Mouse (Mus musculus): ENCODE measurements around the gene Odf3l2.

Gene Odf3l2

DNA sequence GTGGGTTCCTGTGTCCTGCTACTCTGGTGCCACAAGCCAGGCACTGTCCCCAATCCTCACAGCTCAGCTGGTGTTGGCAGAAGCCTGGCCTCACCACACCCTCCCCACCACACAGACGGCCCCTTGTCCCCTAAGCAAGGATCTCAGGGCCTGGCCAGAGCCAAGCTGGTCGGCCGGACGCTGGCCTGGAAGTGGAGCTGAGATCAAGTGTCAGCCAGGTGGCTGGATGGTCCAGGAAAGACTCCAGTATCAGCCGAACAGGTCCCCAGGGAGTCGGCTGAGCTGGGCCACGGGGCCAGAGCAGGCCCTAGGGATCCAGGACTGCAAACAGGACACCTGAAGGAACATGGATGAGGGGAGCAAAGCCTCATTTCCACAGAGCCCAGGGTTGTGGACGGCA is at the start of gene Odf3l2:
Gene Odf3l2, minus strand, starts transcription at position 28 of the 400 bp plus-strand sequence.
- DNase-seq = no peak

DNA sequence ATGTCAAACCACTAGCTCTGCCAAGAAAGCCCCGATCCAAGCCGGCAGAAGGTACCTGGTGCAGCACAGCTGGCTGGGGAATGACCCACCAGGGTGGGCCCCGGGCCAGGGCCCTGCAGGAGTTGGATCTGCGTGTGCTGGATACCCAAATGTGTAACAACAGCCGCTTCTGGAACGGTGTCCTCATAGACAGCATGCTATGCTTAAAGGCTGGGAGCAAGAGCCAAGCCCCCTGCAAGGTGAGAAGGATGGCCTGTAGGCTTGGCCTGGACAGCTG is 48.8 kb upstream of the Odf3l2 start:
- no peak for DNase-seq

DNA sequence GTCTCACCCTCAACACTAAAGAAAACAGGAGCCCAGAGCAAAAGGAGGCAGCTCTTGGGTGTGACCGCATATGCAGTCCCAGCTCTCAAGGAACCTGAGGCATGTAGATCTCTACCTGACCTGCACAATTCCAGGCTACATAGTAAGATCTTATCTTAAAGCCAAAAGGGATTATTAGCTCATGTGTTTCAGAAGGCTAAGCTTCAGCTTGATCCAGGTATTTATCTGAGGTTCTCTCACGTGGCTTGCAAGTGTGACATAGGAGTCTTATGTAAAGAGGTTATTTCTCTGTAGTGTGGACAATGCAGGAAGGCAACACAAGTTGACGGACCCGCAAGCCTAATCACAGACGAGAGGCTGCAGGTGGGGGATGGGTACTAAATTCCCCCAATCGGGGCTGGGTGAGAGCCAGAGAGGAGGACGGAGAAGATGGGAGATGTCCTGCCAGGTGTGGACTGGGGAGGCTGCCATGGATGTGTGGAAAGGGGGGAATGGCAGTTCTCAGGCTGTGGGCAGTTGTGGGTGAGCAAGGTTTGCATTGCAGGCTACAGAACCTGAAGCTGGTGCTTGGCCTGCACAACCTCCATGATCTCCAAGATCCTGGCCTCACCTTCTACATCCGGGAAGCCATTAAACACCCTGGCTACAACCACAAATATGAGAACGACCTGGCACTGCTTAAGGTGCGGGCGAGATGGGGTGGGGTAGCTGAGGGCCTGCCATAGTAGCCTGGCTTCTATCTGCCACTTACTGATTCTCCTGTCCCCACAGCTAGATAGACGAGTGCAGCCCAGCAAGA is 48.2 kb upstream of the Odf3l2 start:
- DNase-seq = no peak

DNA sequence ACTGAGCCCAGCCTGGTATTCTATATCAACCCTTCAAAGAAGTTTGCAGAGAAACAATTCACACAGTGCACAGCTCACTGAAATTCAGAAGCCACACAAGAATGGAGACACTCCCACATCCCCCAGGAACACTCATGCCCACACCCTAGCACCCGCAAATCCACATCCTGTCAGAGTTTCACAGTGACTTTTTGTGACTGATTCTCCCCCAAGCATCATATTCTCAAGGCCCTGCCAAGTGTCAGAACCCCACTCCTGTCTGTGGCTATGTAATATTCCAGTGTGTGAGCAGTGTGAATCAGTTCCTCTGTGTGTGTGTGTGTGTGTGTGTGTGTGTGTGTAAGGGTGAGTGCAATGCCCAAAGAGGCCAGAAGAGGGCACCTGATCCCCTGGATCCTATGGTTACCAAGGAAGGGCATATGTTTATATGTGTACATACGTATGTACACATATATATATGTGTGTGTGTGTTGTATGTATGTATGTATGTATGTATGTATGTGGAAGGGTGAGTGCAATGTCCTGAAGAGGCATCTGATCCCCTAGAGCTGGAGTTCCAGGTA is 46.5 kb upstream of the Odf3l2 start:
- DNase-seq = no peak

DNA sequence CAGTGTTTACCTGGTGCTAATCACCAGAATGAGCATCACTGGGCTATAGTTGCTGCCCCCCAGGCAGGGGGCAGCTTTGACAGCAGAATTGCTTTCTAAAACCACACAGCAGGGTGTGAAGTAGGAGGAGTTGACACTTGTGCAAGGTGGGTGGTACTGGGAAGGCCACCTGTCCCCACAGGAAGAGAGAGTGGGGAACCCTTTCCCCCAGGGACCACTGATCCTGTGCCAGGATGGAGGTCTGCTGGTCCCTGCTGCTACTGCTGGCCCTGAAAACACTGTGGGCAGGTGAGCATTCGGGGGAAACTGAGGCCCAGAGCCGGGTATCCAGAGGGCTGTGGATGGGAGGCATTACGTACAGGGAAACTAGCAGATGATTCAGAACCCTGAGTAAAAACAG is 43.6 kb upstream of the Odf3l2 start:
- no peak for DNase-seq

DNA sequence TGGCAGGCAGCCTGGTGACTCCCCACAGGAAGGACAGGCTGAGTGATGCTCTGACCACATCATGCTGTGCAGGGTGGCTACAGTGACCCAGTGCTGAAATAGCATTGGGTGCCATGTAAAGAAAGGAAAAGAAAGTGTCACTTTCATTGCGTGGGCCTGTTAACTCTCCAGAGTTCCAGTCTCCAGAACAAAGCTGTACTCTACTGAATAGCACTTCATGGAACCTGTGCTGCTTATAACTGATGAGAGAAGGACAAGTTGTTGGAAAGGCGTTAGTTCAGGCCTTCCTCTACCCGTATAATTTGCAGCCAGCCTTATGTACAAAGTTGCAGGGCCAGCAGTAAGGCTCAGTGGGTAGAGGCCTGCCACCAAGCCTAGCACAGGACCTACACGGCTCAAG is 43.2 kb upstream of the Odf3l2 start, which contains the start of gene Gzmm:
Gene Gzmm, plus strand, starts transcription at position 301 of the 400 bp plus-strand sequence.
- DNase-seq = no peak

DNA sequence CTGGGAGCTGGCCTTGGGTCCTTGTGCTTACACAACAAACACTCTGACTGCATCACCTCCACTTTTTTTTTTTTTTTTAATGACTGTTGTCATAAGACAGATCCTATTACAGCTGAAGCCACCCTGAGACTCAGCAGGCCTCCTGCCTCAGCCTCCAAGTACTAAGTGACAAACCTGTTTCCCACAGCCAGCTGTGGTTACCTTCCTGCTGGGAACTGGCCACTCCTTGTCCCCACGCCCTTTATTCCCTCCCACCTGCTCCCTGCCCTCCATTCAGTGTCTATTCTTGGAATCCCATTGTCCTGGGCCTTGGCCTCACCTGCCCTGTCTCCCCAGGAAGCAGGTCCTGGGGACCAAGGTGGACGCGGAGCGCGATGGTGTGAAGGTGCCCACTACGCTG is 42.0 kb upstream of the Odf3l2 start:
- no peak for DNase-seq

DNA sequence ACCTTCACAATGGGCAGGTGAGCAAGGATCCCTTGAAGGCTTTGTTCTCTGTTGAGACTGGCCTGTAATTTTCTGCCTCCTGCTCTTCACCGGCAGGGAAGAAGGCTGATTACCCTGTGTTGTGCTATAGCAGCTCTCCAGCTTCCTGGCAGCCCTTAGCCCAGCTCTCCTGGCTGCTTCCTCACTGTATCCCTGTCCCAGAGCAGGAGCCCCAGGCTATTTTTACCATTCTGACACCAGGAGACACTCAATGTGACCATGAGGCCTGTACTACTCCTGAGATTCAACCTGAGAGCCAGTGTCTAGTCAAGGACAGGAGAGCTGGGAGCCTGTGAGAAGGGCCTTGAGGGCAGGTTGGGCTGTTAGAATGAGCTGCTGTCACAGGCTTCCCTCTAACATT is 41.2 kb upstream of the Odf3l2 start:
- no peak for DNase-seq

DNA sequence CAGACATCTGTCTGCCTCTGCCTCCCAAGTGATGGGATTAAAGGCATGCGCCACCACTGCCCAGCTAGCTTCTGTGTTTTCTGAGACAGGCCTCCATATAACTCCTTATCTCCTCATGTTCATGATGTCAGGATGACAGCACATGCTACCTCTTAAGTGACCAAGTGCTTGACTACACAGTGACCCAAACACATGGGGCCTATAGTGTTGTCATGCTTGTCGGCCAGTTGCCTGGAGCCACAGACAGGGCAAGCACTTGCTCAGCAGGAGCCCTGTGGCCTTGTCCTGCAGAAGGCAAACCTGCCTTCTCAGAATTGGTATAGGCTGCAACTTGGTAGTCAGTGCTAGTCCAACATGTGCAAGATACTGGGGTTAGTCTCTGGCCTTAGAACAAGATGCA is 40.7 kb upstream of the Odf3l2 start:
- DNase-seq = no peak

DNA sequence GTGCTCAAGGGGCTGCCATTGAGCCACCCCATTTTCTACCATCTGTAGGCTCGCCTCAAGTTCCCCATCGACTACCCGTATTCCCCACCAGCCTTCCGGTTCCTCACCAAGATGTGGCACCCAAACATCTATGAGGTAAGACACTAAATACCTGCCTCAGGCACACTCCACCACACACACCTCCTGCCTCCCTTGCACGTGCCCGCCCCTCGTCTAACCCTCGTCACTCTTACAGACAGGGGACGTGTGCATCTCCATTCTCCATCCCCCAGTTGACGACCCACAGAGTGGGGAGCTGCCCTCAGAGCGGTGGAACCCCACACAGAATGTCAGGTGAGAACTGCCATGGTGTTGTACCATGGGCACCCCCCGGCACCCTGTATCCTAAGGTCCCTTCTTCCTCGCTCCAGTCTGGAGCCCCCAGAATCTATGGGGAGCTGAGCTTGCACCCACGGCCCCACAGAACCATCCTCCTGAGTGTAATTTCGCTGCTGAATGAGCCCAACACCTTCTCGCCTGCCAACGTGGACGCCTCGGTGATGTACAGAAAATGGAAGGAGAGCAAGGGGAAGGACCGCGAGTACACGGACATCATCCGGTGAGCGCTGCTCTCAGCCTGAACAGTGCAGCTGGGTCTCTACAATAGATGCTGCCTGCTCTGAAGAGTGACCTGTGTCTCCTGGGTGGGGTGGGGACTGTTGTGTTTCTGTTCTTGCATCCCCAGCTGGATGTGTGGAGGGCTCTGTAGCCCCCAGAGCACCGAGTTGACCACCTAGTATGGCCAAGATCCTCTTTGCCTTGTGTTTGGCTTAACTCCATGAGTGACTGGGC is 39.4 kb upstream of the Odf3l2 start:
- no peak for DNase-seq

DNA sequence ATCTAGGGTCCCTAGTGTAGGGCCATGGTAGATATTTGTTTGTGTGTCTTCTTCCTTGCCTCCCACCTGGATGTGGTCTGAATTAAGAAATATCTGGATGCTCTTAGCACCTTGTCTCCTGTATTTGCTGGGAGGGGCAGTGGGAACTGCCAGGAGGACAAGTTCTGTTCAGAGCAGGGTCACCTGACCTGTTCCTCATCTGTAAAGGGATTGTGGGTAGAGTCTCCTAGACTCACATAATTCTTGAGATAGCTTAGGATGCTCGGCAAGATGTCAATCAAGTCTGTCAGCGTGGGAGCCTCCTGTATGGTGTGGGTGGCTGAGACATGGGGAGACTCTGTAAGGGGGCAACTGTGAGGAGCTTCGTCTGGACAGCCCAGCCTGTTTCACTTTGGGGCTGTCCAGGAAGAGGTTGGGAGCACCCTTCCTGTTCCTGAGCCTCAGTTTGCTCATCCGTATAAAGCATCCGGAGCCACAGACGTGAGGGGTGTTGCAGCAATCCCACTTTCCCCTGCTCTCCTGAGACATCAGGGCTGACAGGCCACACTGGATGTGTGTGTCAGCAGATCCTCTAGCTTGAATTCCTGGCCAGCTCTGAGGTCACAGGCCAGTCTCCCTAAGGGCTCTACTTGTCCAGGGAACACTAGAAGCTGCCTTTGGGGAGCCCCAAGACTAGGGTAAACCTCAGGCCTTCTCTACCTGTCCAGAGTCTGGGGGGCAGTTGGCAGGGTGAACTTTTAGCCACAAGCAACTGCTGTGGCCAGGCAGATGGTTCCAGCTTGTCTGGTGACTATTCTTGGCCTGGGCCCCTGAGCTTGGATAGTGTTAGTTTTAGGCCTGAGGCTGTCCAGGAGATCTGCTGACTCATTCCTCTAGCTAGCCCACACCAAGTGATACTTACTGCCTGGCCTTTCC is 38.4 kb upstream of the Odf3l2 start:
- DNase-seq = no peak

DNA sequence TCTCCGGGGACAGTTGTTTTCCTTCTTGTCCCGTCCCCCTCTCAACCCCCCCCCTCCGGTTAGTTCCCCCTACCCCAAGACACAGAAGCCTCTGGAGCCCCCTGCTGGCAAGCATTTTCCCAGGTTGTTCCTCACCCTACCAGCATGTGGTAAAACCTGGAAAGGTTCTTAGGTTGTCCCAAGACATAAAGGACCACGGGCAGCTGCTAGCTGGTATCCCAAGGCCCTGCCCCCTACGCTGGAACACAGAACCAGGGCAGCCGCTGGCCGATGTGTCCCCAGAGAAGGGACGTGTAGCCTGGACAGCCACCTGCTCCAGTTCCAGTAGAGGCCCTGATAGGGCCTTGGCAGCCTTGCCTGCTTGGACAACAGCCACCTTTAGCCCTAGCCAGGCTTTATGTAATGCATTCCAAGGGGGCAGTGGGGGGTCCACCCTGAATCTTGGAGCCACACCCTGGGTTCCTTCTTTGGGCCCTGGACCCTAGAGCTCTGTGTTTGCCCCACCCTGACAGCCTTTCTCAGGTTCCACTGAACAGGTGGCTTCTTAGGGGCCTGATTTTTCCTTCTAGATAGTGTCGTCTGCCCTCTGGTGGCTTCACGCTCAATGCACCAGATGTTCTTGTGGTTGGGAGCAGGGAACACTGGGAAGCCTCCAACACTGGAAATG is 37.5 kb upstream of the Odf3l2 start:
- peak; percentile 70 for DNase-seq

DNA sequence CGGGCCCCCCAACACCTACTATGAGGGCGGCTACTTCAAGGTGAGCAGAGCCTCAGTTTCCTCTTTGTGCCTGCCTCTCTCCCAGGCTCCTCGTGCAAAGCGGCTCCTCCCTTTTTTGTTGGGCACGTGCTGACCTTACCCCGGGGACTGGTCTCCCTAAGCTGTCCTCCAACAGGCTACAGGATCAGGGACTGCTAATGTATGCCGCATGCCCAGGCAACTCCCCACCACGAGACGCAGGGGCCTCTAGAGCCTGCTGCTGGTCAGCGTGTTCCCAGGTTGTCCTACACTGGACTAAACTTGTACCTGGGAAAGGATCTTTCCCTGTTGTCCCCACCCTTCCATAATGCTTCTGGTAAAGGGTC is 37.0 kb upstream of the Odf3l2 start:
- no peak for DNase-seq

DNA sequence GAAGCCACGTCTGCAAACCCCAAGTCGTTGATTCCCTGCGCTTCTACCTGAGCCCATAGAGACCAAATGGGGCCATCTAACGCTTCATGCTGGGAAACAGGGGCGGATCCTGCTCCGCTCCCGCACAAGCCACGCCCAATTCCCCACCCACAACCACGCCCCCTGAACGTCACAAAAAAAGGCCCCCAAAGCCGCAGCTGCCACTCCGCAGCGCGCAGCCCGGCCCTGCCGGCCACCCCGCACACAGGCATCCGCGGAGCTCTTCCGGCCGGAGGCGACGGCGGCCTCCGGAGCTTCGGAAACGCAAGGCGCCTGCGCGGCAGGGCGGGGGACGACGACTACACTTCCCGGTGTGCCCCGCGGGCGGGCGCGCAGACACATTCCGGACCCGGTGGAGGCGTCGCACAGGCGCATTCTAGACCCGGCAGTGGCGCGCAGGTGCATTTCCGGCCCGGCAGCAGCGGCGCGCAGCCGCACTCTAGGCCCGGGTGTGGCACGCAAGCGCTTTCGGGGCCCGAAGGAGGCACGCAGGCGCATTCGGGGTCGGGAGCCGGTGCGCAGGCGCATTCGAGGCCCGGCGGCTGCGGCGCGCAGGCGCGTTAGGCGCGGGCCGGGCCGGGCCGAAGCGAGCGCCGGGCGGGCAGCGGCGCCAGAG is 36.2 kb upstream of the Odf3l2 start, which contains the start of gene Cdc34:
Gene Cdc34, plus strand, starts transcription at position 605 of the 655 bp plus-strand sequence.
- peak; percentile 99 for DNase-seq

DNA sequence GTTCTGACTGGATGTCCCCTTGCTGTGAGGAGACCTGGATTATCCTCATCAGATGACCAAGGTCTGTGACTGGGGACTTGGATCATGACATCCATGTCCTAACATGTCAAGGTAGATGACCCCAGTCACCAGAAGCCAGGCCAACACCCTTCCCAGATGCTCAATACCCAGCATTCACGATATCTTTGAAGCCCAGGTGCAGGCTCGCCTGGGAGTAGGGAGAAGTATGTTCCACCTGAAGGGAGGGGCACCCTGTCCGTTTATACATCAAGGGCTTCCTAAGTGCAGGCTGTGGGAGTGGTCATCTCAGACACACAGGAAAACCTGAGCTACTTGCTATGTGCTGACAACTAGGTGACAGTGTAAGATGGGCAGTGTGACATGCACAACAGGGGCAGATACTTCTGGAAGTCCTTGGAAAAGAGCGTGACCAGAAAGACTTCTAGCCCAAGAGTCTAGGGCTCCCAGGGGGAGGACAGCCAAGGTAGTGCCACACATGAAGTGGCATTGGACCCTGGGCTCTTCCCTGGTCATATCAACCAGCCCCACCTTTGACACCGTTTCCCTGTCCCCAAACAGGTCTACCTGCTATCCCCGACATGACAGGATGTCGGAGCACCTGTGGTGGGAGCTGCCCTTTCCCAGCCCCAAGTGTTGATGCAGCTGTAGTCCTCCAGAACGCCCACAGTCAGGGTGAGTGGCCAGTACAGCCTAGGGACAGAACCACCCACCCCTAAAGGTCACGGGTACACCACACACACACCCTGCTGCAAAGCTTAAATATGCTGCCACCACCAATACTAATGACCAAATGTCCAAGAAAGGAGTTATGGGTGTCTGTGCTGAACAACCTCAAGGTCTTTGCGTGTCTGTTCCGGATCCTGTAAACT is 35.3 kb upstream of the Odf3l2 start:
- DNase-seq = no peak

DNA sequence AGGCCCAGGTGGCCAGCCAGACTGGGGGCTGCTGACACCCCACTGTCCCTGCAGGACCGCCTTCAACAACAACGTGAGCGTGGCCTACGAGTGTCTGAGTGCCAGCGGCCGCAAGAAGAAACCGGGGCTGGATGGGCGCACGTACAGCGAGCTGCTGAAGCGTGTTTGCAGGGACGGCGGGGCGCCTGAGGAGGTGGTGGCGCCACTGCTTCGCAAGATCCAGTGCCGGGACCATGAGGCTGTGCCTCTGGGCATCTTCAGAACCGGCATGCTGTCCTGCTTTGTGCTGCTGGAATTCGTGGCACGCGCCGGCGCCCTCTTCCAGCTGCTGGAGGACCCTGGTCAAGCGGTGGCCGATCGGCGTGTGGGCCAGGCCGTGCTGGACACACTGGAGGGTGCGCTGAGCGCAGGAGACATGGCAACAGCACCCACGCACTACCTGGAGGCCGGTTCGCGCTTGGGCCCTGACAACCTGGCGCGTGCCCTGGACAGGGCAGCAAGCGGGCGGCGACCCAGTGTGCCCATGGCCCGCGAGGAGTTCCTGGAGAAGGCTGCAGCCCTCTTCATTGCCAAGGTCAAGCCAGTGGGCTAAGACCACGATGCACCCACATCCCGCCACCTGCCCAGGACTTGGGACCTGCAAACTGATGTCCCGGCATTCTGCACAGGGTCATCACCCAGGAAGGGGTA is 30.0 kb upstream of the Odf3l2 start:
- no peak for DNase-seq

DNA sequence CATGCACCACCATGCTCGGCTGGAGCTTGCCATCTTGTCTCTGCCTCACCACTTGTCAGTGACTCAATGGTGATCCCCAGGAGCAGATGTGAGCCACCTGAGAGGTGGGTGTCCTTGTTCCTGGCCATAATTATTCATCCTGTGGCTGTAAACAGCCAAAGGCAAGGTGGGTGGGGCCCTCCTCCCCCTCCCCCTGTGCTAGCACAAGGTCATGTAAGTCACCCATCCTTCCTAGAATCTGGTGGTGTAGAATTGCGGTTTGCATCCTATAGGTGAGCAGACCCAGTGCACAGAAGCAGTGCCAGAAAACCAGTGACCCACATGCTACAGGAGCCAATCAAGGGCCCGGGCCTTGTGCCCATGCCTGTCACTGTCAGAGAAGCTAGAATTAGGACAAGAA is 27.5 kb upstream of the Odf3l2 start:
- no peak for DNase-seq

DNA sequence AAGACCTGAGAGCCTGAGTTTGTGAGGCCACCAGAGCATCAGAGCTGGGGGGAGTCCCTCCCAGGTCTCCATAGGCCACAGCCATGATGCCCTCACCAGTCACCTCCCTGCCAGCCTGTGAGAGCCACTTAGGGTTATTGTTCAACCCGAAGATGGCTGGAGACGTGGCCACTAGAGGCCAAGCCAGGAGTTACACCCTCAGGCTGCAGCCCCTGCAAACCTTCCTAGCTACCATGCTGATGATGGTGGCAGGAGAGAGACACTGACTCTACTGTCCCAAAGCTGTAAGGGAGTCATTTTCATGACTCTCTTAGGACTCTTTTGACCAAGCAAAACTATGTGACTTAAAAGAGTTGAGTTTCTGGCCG is 26.5 kb upstream of the Odf3l2 start:
- DNase-seq = no peak

DNA sequence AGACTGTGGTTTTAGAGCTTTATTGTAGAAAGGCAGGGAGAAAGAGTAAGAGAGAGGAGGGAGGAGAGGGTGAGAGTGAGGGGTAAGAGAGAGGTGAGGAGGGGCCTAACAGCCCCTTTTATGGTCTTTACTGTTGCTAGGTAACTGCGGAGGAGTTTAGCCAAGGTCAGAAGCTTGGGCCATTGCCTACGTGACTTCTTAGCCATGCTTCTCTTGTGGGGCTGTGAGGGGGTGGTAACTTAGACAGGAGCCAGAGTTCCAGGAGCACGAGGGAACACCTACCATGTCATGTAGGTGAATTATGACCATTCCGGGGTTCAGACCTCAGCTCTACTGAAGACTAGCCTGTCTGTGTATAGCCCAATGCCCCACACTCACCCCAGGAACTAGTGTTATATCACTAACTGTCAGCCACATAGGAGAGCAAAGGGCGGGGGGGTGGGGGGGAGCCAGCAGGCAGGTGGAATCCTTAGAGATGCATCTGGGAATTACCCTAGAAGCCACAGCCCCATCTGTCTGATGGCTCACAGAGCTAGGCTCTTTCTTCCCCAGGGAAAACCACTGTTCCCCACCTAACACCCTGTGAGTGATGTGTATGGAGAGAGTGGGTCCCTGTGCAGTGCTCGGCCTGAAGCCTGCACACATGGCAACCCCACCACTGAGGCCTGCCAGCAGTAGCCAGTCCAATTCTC is 26.0 kb upstream of the Odf3l2 start:
- DNase-seq = no peak

Data from embryo, embryonic 11 days (tissue).